Mouse (Mus musculus) embryo, embryonic 9.5 days (tissue): ENCODE measurements around the gene Rgl3.
A peak's percentile ranks its signal among the peaks of the same experiment; 100 is the strongest.

Source experiments
- DNase-seq: peaks from one replicate; pipeline ENCODE4 v3.0.0-alpha.2; 2017; ENCODE audit errors: extremely low spot score

Gene Rgl3

GRCm38 (mm10) chr9:21983911-21984310 lies 5.3 kb downstream of the Rgl3 start:
- no peak for DNase-seq

- DNase-seq, result no peak
These were observed 10.7 kb downstream of the Rgl3 start for GRCm38 (mm10) chr9:21978398-21979128.

- DNase-seq, result no peak
These were observed 11.3 kb downstream of the Rgl3 start for GRCm38 (mm10) chr9:21977972-21978371.

- DNase-seq, result no peak
These were observed 11.9 kb downstream of the Rgl3 start for GRCm38 (mm10) chr9:21977331-21977730.

- no peak for DNase-seq
These were observed 12.5 kb downstream of the Rgl3 start for GRCm38 (mm10) chr9:21976626-21977175.

- DNase-seq, result no peak
These were observed 19.9 kb downstream of the Rgl3 start for GRCm38 (mm10) chr9:21969304-21969703.

- no peak for DNase-seq
These were observed 20.4 kb downstream of the Rgl3 start for GRCm38 (mm10) chr9:21968883-21969282.

- DNase-seq, result peak; percentile 48
These were observed 25.8 kb downstream of the Rgl3 start, which contains the start of gene Epor for GRCm38 (mm10) chr9:21963417-21963816. Gene Epor (minus strand): TSS chr9:21963506.

GRCm38 (mm10) chr9:21962416-21963059 lies 26.7 kb downstream of the Rgl3 start:
- peak; percentile 80 for DNase-seq

GRCm38 (mm10) chr9:21962010-21962409 lies 27.2 kb downstream of the Rgl3 start:
- DNase-seq, result no peak

- no peak for DNase-seq
These were observed 27.8 kb downstream of the Rgl3 start for GRCm38 (mm10) chr9:21961366-21961980.

- peak; percentile 26 for DNase-seq
These were observed 28.6 kb downstream of the Rgl3 start for GRCm38 (mm10) chr9:21960558-21961208.

- no peak for DNase-seq
These were observed 29.1 kb downstream of the Rgl3 start for GRCm38 (mm10) chr9:21960135-21960534.

- no peak for DNase-seq
These were observed 30.0 kb downstream of the Rgl3 start for GRCm38 (mm10) chr9:21959244-21959643.

- DNase-seq, result no peak
These were observed 30.9 kb downstream of the Rgl3 start for GRCm38 (mm10) chr9:21958372-21958771.

- DNase-seq, result peak; percentile 98
These were observed 33.5 kb downstream of the Rgl3 start, which contains the start of gene Swsap1 for GRCm38 (mm10) chr9:21955570-21956281. Gene Swsap1 (plus strand): TSS chr9:21955755.

GRCm38 (mm10) chr9:21955225-21955569 lies 34.0 kb downstream of the Rgl3 start:
- DNase-seq, result no peak

GRCm38 (mm10) chr9:21954635-21955034 lies 34.6 kb downstream of the Rgl3 start:
- DNase-seq, result no peak

- no peak for DNase-seq
These were observed 35.6 kb downstream of the Rgl3 start for GRCm38 (mm10) chr9:21953600-21953999.

GRCm38 (mm10) chr9:21951977-21952376 lies 37.3 kb downstream of the Rgl3 start:
- no peak for DNase-seq

GRCm38 (mm10) chr9:21950322-21950721 lies 38.9 kb downstream of the Rgl3 start:
- DNase-seq, result peak; percentile 80
